Mouse (Mus musculus) intestine, postnatal 0 days (tissue): ENCODE results near the gene Mindy4. TPM values are rescaled to one million over a fixed set of nuclear protein-coding genes. Genes with fewer than 3 reads are reported as not detected.

Experiments
- ATAC-seq: fragments of 200-750 bp; cut with Nextera tagmentation; 2 replicates; pipeline ENCODE4 v1.8.0; 2017; ENCODE audit warnings: mild to moderate bottlenecking, moderate TSS enrichment, moderate library complexity
- H3K27ac ChIP-seq: fragments of 300-500 bp; sonication (generic); 2 replicates; pipeline ENCODE4 v1.5.1; 2014; ENCODE audit warnings: mild to moderate bottlenecking, low read depth, low read length, moderate library complexity
- H3K27me3 ChIP-seq: fragments of 300-500 bp; sonication (generic); replicated peaks from 2 replicates; pipeline ENCODE4 v1.6.1; 2014; ENCODE audit warnings: low read length, mixed read lengths; ENCODE audit not compliant: control insufficient read depth, insufficient read depth
- H3K36me3 ChIP-seq: fragments of 300-500 bp; sonication (generic); 2 replicates; pipeline ENCODE4 v1.6.1; 2014; ENCODE audit warnings: mild to moderate bottlenecking, moderate library complexity; ENCODE audit not compliant: control insufficient read depth, insufficient read depth
- H3K4me1 ChIP-seq: fragments of 300-500 bp; sonication (generic); replicated peaks from 2 replicates; pipeline ENCODE4 v1.6.1; 2014; ENCODE audit warnings: antibody characterized with exemption, low read length, mixed read lengths; ENCODE audit not compliant: control insufficient read depth, insufficient read depth
- H3K4me2 ChIP-seq: fragments of 300-500 bp; sonication (generic); replicated peaks from 2 replicates; pipeline ENCODE4 v1.6.1; 2014; ENCODE audit warnings: low read depth, mild to moderate bottlenecking, moderate library complexity
- H3K4me3 ChIP-seq: fragments of 300-500 bp; sonication (generic); 2 replicates; pipeline ENCODE4 v1.5.1; 2014; ENCODE audit warnings: low read depth, low read length
- H3K9ac ChIP-seq: fragments of 300-500 bp; sonication (generic); 2 replicates; pipeline ENCODE4 v1.6.1; 2014; ENCODE audit warnings: mild to moderate bottlenecking, low read depth, low read length
- H3K9me3 ChIP-seq: fragments of 300-500 bp; sonication (generic); 2 replicates; pipeline ENCODE4 v1.6.1; 2016; ENCODE audit warnings: mixed run types; ENCODE audit not compliant: control insufficient read depth
- CTCF ChIP-seq: sonication (generic); IDR thresholded peaks from 2 replicates; pipeline ENCODE4 v1.5.1; 2016; ENCODE audit warnings: low read depth, mild to moderate bottlenecking, control low read depth, antibody characterized with exemption, moderate library complexity
- WGBS: fragments of 180-500 bp; shearing (Covaris S2); extraction: QIAGEN DNeasy Blood & Tissue Kit; methylation state at CpG from one replicate; pipeline ENCODE4 v1.1.7; 2014; 5-methylcytosine and 5-hydroxymethylcytosine counted together
- polyA plus RNA-seq: library from polyadenylated mRNA; unstranded; fragments of >200 nt; fragmentation: Nextera tagmentation; extraction: Ambion mirVana; gene quantifications from 2 replicates; pipeline ENCODE4 v1.2.1, GENCODE M21; 2015

Gene Mindy4
- polyA plus RNA-seq, 1 experiment from 2014 or later, result 2.1 TPM

DNA sequence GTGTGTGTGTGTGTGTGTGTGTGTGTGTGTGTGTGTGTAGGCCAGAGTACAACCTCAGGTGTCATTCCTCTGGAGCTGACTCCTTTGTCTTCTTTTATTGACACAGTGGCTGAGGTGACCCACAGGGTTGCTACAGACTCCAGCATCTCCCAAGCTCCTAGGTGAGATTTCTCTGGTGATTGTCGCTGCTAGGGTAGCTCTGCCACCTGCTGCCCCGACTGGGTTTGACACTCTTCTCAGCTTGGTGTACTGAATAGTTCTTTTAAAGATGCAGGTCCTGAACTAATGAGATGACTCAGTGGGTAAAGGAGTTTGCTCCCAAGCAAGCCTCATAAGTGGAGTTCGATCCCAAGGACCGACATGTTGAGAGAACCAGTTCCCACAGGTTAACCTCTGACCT lies 31.5 kb upstream of the Mindy4 start:
- Histone ChIP-seq H3K4me2 (no peak overlapping the region), H3K27ac (no peak overlapping the region), H3K4me3 (no peak overlapping the region), H3K36me3 (no peaks in the 10 kb centered on the region), H3K9me3 (no peaks in the 10 kb centered on the region), H3K9ac (no peak overlapping the region), H3K27me3 (no peaks in the 10 kb centered on the region), H3K4me1 (no peaks in the 10 kb centered on the region)
- no peak for ATAC-seq
- WGBS, result 50% methylated on average over 4 of the region's 4 CpGs
- TF ChIP-seq CTCF, result peak; percentile 37

DNA sequence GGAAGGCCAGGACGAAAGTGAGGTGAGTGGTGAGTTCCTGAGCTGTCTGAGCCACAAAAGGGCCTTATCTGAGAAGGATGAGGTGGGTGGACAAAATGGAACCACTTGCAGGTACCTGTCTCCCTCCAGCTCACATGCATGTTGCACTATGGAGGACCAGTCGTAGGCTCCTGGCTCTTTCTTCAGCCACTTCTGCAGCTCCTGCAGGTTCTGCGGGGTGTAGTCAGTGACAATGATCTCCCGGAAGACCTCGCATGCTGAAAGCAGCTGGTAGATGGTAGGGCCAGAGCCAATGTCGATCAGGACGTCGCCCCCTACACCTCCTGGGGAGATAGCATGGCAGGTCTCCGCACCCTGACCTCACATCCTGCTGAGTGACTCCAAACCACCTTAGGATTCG lies 30.0 kb upstream of the Mindy4 start:
- 83% methylated on average over 10 of the region's 10 CpGs for WGBS
- Histone ChIP-seq H3K9me3 (no peaks in the 10 kb centered on the region), H3K9ac (no peak overlapping the region), H3K4me2 (no peak overlapping the region), H3K27me3 (no peaks in the 10 kb centered on the region), H3K36me3 (no peaks in the 10 kb centered on the region), H3K27ac (no peak overlapping the region), H3K4me3 (no peak overlapping the region), H3K4me1 (no peaks in the 10 kb centered on the region)
- no peak for TF ChIP-seq CTCF
- no peak for ATAC-seq

DNA sequence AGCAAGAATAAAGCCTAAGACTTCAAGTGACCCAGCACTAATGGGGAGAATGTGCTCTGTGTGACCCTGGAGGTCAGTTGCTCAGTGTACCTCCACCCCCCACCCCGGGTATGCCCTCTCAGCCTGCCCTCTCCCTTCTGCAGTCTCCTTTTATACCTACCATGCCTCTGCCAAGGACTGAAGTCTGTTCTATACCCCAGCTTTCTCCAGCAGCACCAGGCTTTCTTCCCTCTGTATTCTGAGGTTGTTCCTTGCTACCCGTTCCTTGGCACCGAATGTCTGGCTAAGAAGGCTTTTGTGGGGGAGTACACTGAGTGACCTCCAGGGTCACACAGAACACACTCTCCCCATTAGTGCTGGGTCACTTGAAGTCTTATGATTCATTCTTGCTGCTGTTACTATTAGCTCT lies 29.2 kb upstream of the Mindy4 start:
- 45% methylated on average over 3 of the region's 3 CpGs for WGBS

DNA sequence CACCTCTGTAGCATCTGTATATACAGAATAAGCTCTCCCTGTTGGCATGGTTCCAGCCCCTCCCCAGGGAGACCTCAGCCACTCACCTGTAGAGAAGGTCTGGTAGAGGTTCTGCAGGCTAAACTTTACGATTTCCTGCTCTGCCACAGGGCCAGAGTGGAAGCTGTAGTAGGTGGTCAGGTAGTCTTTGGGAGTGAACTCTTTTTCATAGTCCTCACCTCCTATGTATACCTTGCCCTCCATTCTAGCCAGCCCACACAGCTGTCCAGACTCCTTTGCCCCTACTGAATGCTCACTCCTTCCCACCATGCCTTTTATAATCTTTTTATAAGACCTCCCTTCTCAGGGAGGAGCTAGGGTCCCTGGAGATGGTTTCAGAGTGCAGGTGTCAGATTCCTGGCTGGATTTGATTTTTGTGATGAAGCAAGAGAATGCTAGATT lies 28.4 kb upstream of the Mindy4 start, which contains the start of gene Inmt:
Gene Inmt, minus strand, starts transcription at position 303 of the 441 bp plus-strand sequence.
- H3K9ac ChIP-seq, result no peak within 1 kb of the TSS
- no peaks in the 10 kb centered on the region for H3K9me3 ChIP-seq
- no peak within 1 kb of the TSS for H3K4me3 ChIP-seq
- no peaks in the 10 kb centered on the region for H3K4me1 ChIP-seq
- H3K27me3 ChIP-seq, result no peaks in the 10 kb centered on the region
- no peak within 1 kb of the TSS for H3K27ac ChIP-seq
- TF ChIP-seq CTCF, result no peak
- H3K36me3 ChIP-seq, result no peaks in the 10 kb centered on the region
- 50% methylated on average over 1 of the region's 1 CpGs for WGBS
- no peak for ATAC-seq
- H3K4me2 ChIP-seq, result 0 out of 2 replicates have a peak within 1 kb of the TSS, but pooled peaks have one; percentile 6

More for the DNA sequence above, 29.2 kb upstream of the Mindy4 start:
- Histone ChIP-seq H3K4me1 (no peaks in the 10 kb centered on the region), H3K9ac (no peak overlapping the region), H3K4me3 (no peak overlapping the region), H3K27me3 (no peaks in the 10 kb centered on the region), H3K36me3 (no peaks in the 10 kb centered on the region), H3K27ac (no peak overlapping the region), H3K9me3 (no peaks in the 10 kb centered on the region), H3K4me2 (no peak overlapping the region)
- ATAC-seq, result no peak
- no peak for TF ChIP-seq CTCF

DNA sequence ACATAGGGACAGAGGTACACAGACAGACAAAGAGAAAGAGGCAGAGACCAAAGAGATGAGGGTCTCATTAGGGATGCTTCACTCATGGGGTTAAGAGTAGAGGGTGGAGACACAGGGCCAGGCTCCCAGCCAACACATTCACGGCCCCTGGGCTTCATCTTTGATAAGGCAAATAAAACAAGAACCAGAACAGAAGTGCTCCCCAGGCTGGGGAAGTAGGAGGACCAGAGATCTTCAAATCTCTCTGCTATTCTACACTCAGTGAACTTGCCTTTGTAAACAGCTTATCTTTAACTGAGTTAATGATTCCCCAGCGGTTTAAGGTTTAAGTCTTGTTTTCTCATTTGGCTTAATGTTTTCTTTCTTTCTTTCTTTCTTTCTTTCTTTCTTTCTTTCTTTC lies 27.7 kb upstream of the Mindy4 start:
- 21% methylated on average over 2 of the region's 2 CpGs for WGBS

DNA sequence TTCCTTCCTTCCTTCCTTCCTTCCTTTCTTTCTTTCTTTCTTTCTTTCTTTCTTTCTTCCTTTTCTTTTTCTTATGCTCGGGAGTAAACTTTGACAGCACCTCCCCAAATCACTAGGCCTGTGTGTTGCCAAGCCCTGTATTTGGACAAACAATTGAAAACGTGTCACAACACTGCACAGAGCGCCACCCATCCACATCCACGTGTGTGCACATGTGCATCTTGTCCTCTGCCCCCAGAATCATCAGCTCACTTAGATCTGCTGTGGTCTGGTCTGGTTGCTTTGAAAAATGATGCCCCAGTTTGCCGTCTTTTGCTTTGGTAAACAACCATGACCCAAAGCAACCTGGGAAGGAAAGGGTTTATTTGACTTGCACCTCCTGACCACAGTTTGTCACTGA lies 27.3 kb upstream of the Mindy4 start:
- WGBS, result 20% methylated on average over 5 of the region's 5 CpGs
- Histone ChIP-seq H3K36me3 (no peaks in the 10 kb centered on the region), H3K27ac (no peak overlapping the region), H3K4me3 (no peak overlapping the region), H3K27me3 (no peaks in the 10 kb centered on the region), H3K4me1 (no peaks in the 10 kb centered on the region), H3K9ac (no peak overlapping the region), H3K4me2 (no peak overlapping the region), H3K9me3 (no peaks in the 10 kb centered on the region)
- no peak for TF ChIP-seq CTCF
- no peak for ATAC-seq

More for the DNA sequence above, 27.7 kb upstream of the Mindy4 start:
- Histone ChIP-seq H3K9me3 (no peaks in the 10 kb centered on the region), H3K36me3 (no peaks in the 10 kb centered on the region), H3K4me2 (0 out of 2 replicates have a peak overlapping the region, but pooled peaks have one; percentile 6), H3K9ac (no peak overlapping the region), H3K27me3 (no peaks in the 10 kb centered on the region), H3K4me3 (no peak overlapping the region), H3K4me1 (no peaks in the 10 kb centered on the region), H3K27ac (no peak overlapping the region)
- ATAC-seq, result no peak
- TF ChIP-seq CTCF, result no peak
